Mouse (Mus musculus) myocyte (in vitro differentiated cells): ENCODE results near the gene Onecut3.

Source experiments
- MYOD1 ChIP-seq, 3 experiments: IDR thresholded peaks; one replicate each; pipeline ENCODE4 v1.6.1; 2011; ENCODE audit warnings: control low read depth in 2 of 3, low read depth in 2 of 3, mild to moderate bottlenecking in 2 of 3, moderate library complexity in 1 of 3; ENCODE audit not compliant: insufficient read length in 2 of 3, control insufficient read depth in 1 of 3
- POLR2A ChIP-seq: IDR thresholded peaks from one replicate; pipeline ENCODE4 v1.6.1; 2011; ENCODE audit warnings: low read depth, mild to moderate bottlenecking, control low read depth, moderate library complexity; ENCODE audit not compliant: insufficient read length
- TCF3 ChIP-seq: IDR thresholded peaks from one replicate; pipeline ENCODE4 v1.6.1; 2011; ENCODE audit warnings: low read depth, control low read depth; ENCODE audit not compliant: insufficient read length
- USF1 ChIP-seq: IDR thresholded peaks from one replicate; pipeline ENCODE4 v1.6.1; 2011; ENCODE audit warnings: low read depth, mild to moderate bottlenecking, control low read depth, moderate library complexity

GRCm38 (mm10) chr10:80459236-80459635 lies 35.4 kb upstream of the Onecut3 start:
- TF ChIP-seq POLR2A (no peak), TCF3 (no peak), USF1 (no peak), MYOD1 (IDR thresholded peaks at IDR 0.05; ENCODE audit: control insufficient read depth in 1 of 3, insufficient read length in 2 of 3, low read depth in 2 of 3) (no peak)
